Mouse (Mus musculus): ENCODE results near the gene Uxs1.

- TF ChIP-seq POLR2A (IDR thresholded peaks at IDR 0.05; ENCODE audit: insufficient read depth, low read depth, low read length): no peak
- no peak for TF ChIP-seq CTCF (IDR thresholded peaks at IDR 0.05; ENCODE audit: insufficient read depth, low read depth, low read length)
Observed at GRCm38 (mm10) chr1:43764481-43764880, 63.1 kb downstream of the Uxs1 start.

All from olfactory bulb, adult 2 months (tissue).